Mouse (Mus musculus) kidney, postnatal 25 days (tissue): ENCODE measurements around the gene AI464131.

Experiments
- DNase-seq, 2 experiments: peaks; one replicate each; pipeline ENCODE4 v3.0.0; 2021; ENCODE audit warnings: mixed read lengths in 2 of 2

AI464131 gene

GRCm38 (mm10) chr4:41502986-41503412 is at the start of gene AI464131:
TSS of gene AI464131 (minus strand) at chr4:41503076.
- DNase-seq, result peak; percentile 99

- DNase-seq, result peak; percentile 85 to 92
These were observed 49.7 kb upstream of the AI464131 start for GRCm38 (mm10) chr4:41552529-41552928.

- DNase-seq, result no peak
These were observed 44.2 kb upstream of the AI464131 start for GRCm38 (mm10) chr4:41547086-41547485.

- peak; percentile 47 to 51 for DNase-seq
These were observed 43.1 kb upstream of the AI464131 start for GRCm38 (mm10) chr4:41545985-41546384.

GRCm38 (mm10) chr4:41542136-41542535 is 39.3 kb upstream of the AI464131 start:
- no peak for DNase-seq

- no peak for DNase-seq
These were observed 32.0 kb upstream of the AI464131 start for GRCm38 (mm10) chr4:41534866-41535265.

GRCm38 (mm10) chr4:41532420-41532819 is 29.5 kb upstream of the AI464131 start:
- DNase-seq, result peak in 1 of 2 experiments; percentile 65

- peak; percentile 90 to 92 for DNase-seq
These were observed 25.1 kb upstream of the AI464131 start for GRCm38 (mm10) chr4:41527996-41528395.

- no peak for DNase-seq
These were observed 24.2 kb upstream of the AI464131 start for GRCm38 (mm10) chr4:41527076-41527475.

- no peak for DNase-seq
These were observed 23.7 kb upstream of the AI464131 start for GRCm38 (mm10) chr4:41526553-41526952.

GRCm38 (mm10) chr4:41524829-41525228 is 22.0 kb upstream of the AI464131 start:
- DNase-seq, result no peak

- DNase-seq, result no peak
These were observed 21.0 kb upstream of the AI464131 start for GRCm38 (mm10) chr4:41523839-41524238.

GRCm38 (mm10) chr4:41522788-41523187 is 19.9 kb upstream of the AI464131 start:
- peak in 1 of 2 experiments; percentile 69 for DNase-seq

GRCm38 (mm10) chr4:41522136-41522535 is 19.3 kb upstream of the AI464131 start:
- no peak for DNase-seq

- no peak for DNase-seq
These were observed 17.8 kb upstream of the AI464131 start for GRCm38 (mm10) chr4:41520641-41521040.

GRCm38 (mm10) chr4:41519195-41519594 is 16.3 kb upstream of the AI464131 start:
- no peak for DNase-seq

GRCm38 (mm10) chr4:41518349-41518748 is 15.5 kb upstream of the AI464131 start:
- no peak for DNase-seq

GRCm38 (mm10) chr4:41517233-41517632 is 14.4 kb upstream of the AI464131 start, which contains the start of gene 1110017D15Rik:
TSS of gene 1110017D15Rik (minus strand) at chr4:41517333.
- DNase-seq, result no peak

GRCm38 (mm10) chr4:41513714-41514113 is 10.8 kb upstream of the AI464131 start:
- DNase-seq, result no peak

GRCm38 (mm10) chr4:41513309-41513708 is 10.4 kb upstream of the AI464131 start:
- no peak for DNase-seq

- no peak for DNase-seq
These were observed 5.1 kb upstream of the AI464131 start for GRCm38 (mm10) chr4:41507998-41508397.

GRCm38 (mm10) chr4:41507326-41507924 is 4.5 kb upstream of the AI464131 start:
- DNase-seq, result no peak

- peak; percentile 93 to 94 for DNase-seq
These were observed 4.0 kb upstream of the AI464131 start for GRCm38 (mm10) chr4:41506906-41507305.

GRCm38 (mm10) chr4:41506156-41506555 is 3.3 kb upstream of the AI464131 start:
- DNase-seq, result peak; percentile 75 to 83

GRCm38 (mm10) chr4:41505131-41505551 is 2.3 kb upstream of the AI464131 start:
- DNase-seq, result peak in 1 of 2 experiments; percentile 49
